Mouse (Mus musculus): ENCODE measurements around the gene Mxi1. TPM values are rescaled to one million over a fixed set of nuclear protein-coding genes. Genes with fewer than 3 reads are reported as not detected.
A peak's percentile ranks its signal among the peaks of the same experiment; 100 is the strongest.

Gene Mxi1
- polyA plus RNA-seq, 1 experiment from 2014 or later: 58.9 TPM

DNA sequence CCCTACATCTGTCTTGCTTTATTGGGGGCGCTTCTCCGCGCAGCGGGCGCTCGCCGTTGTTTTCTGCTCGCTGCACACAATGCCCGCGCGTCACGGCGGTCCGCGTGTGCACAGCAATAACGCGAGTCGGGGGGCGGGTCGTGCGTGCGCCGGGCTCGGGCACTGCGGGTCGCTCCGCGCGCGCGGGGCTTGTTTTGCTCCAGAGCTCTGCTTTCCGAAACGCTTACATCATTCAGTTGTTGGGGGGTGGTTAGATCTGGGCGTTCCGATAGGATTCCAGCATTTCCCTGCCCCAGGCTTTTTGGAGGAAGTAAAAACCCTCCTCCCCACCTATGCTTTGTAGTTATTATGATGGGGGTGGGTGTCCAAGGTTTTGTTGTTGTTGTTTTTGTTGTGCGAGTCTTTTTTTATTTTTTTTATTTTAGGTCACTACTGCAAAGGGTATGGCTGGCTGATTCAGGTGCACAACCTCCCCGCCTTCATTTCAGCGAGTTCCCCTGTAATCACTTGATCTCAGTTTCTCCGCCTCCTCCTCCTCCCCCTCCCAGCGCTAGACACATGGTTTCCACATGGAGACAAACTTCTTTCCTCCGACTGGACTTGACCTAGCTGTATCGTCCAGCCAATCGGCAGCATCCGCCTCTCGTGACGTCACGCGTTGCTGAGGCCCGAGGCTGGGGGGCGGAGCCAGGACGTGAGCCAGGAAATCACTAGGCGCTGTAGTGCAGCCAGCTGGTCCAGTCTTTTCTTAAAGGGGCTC is 3.5 kb downstream of the Mxi1 start:
- peak; percentile 78 for ATAC-seq
- under 1% methylated on average over 52 of the region's 52 CpGs for WGBS

GRCm38 (mm10) chr19:53314530-53315208 is 4.4 kb downstream of the Mxi1 start:
- ATAC-seq: no peak
- Histone ChIP-seq H3K36me3 (ENCODE audit: control insufficient read depth, insufficient read depth) (no peaks in the 10 kb centered on the region), H3K27me3 (replicated peaks; ENCODE audit: control insufficient read depth, insufficient read depth, low read length) (no peaks in the 10 kb centered on the region), H3K4me3 (ENCODE audit: low read depth, low read length) (peak overlapping the region; percentile 83), H3K9me3 (ENCODE audit: control insufficient read depth) (no peaks in the 10 kb centered on the region), H3K27ac (ENCODE audit: low read depth, low read length) (peak overlapping the region; percentile 94), H3K4me2 (replicated peaks; ENCODE audit: low read depth) (peak overlapping the region; percentile 94), H3K4me1 (replicated peaks; ENCODE audit: control insufficient read depth, insufficient read depth, low read length) (peaks cover 18% of the 10 kb centered on the region), H3K9ac (ENCODE audit: low read depth, low read length) (peak overlapping the region; percentile 92)
- no peak for TF ChIP-seq CTCF (IDR thresholded peaks at IDR 0.05; ENCODE audit: low read depth)
- 31% methylated on average over 16 of the region's 16 CpGs for WGBS

More for the DNA sequence above, 3.5 kb downstream of the Mxi1 start:
- H3K4me3 ChIP-seq (ENCODE audit: low read depth, low read length): peak overlapping the region; percentile 83
- H3K4me1 ChIP-seq (replicated peaks; ENCODE audit: control insufficient read depth, insufficient read depth, low read length): peaks cover 11% of the 10 kb centered on the region
- no peaks in the 10 kb centered on the region for H3K9me3 ChIP-seq (ENCODE audit: control insufficient read depth)
- H3K9ac ChIP-seq (ENCODE audit: low read depth, low read length): peak overlapping the region; percentile 92
- no peaks in the 10 kb centered on the region for H3K36me3 ChIP-seq (ENCODE audit: control insufficient read depth, insufficient read depth)
- TF ChIP-seq CTCF (IDR thresholded peaks at IDR 0.05; ENCODE audit: low read depth): no peak
- peak overlapping the region; percentile 94 for H3K4me2 ChIP-seq (replicated peaks; ENCODE audit: low read depth)
- H3K27ac ChIP-seq (ENCODE audit: low read depth, low read length): peak overlapping the region; percentile 94
- no peaks in the 10 kb centered on the region for H3K27me3 ChIP-seq (replicated peaks; ENCODE audit: control insufficient read depth, insufficient read depth, low read length)

DNA sequence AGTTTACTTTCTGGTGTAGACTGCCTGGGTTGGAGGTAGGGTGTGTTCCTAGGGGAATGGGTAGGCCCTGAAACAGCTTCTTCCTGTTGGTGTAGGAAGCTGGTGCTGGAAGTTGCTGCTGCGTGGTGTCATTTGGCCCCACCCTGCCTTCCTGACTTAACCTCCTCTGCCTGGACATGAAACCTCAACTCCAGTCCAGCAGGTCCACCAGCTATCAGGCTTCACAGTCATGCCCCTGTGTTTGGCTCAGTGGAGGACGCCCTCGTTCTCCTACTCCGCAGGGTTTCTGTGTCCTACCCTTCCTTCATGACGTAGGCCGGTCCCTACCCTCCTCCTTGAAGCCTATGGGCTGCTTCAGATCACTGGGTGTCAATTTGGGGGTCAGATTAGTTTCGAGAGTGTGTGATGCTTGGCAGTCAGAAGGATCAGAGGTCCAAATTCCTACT is 4.9 kb downstream of the Mxi1 start:
- no peak for ATAC-seq
- H3K4me3 ChIP-seq (ENCODE audit: low read depth, low read length): no peak overlapping the region
- 84% methylated on average over 7 of the region's 7 CpGs for WGBS
- H3K27ac ChIP-seq (ENCODE audit: low read depth, low read length): peak overlapping the region; percentile 94
- no peaks in the 10 kb centered on the region for H3K36me3 ChIP-seq (ENCODE audit: control insufficient read depth, insufficient read depth)
- H3K9ac ChIP-seq (ENCODE audit: low read depth, low read length): no peak overlapping the region
- peaks cover 18% of the 10 kb centered on the region for H3K4me1 ChIP-seq (replicated peaks; ENCODE audit: control insufficient read depth, insufficient read depth, low read length)
- no peaks in the 10 kb centered on the region for H3K27me3 ChIP-seq (replicated peaks; ENCODE audit: control insufficient read depth, insufficient read depth, low read length)
- TF ChIP-seq CTCF (IDR thresholded peaks at IDR 0.05; ENCODE audit: low read depth): no peak
- H3K9me3 ChIP-seq (ENCODE audit: control insufficient read depth): no peaks in the 10 kb centered on the region
- peak overlapping the region; percentile 94 for H3K4me2 ChIP-seq (replicated peaks; ENCODE audit: low read depth)

- no peaks in the 10 kb centered on the region for H3K27me3 ChIP-seq (replicated peaks; ENCODE audit: control insufficient read depth, insufficient read depth, low read length)
- WGBS: 90% methylated on average over 8 of the region's 8 CpGs
- peak overlapping the region; percentile 28 for H3K27ac ChIP-seq (ENCODE audit: low read depth, low read length)
- H3K9me3 ChIP-seq (ENCODE audit: control insufficient read depth): no peaks in the 10 kb centered on the region
- H3K4me3 ChIP-seq (ENCODE audit: low read depth, low read length): no peak overlapping the region
- H3K9ac ChIP-seq (ENCODE audit: low read depth, low read length): no peak overlapping the region
- peaks cover 23% of the 10 kb centered on the region for H3K4me1 ChIP-seq (replicated peaks; ENCODE audit: control insufficient read depth, insufficient read depth, low read length)
- H3K36me3 ChIP-seq (ENCODE audit: control insufficient read depth, insufficient read depth): no peaks in the 10 kb centered on the region
- TF ChIP-seq CTCF (IDR thresholded peaks at IDR 0.05; ENCODE audit: low read depth): no peak
- H3K4me2 ChIP-seq (replicated peaks; ENCODE audit: low read depth): no peak overlapping the region
- no peak for ATAC-seq
These were observed 5.8 kb downstream of the Mxi1 start for GRCm38 (mm10) chr19:53316105-53316504.

GRCm38 (mm10) chr19:53316963-53317362 is 6.6 kb downstream of the Mxi1 start:
- no peak for TF ChIP-seq CTCF (IDR thresholded peaks at IDR 0.05; ENCODE audit: low read depth)
- H3K27ac ChIP-seq (ENCODE audit: low read depth, low read length): peak overlapping the region; percentile 29; the same call in 1 of the 2 replicates
- WGBS: 78% methylated on average over 6 of the region's 6 CpGs
- H3K36me3 ChIP-seq (ENCODE audit: control insufficient read depth, insufficient read depth): no peaks in the 10 kb centered on the region
- no peak overlapping the region for H3K4me2 ChIP-seq (replicated peaks; ENCODE audit: low read depth)
- ATAC-seq: no peak
- no peaks in the 10 kb centered on the region for H3K27me3 ChIP-seq (replicated peaks; ENCODE audit: control insufficient read depth, insufficient read depth, low read length)
- H3K9me3 ChIP-seq (ENCODE audit: control insufficient read depth): no peaks in the 10 kb centered on the region
- H3K4me3 ChIP-seq (ENCODE audit: low read depth, low read length): no peak overlapping the region
- H3K4me1 ChIP-seq (replicated peaks; ENCODE audit: control insufficient read depth, insufficient read depth, low read length): peaks cover 29% of the 10 kb centered on the region
- no peak overlapping the region for H3K9ac ChIP-seq (ENCODE audit: low read depth, low read length)

All from intestine, postnatal 0 days (tissue).